Mouse (Mus musculus): ENCODE results near the gene 9930111J21Rik2. TPM values are rescaled to one million over a fixed set of nuclear protein-coding genes. Genes with fewer than 3 reads are reported as not detected.
A peak's percentile ranks its signal among the peaks of the same experiment; 100 is the strongest.
"Not testable (repeated sequence)": the region's sequence is repeated elsewhere in the genome, so short reads cannot be mapped to it uniquely, and the experiment has no call there.

The 9930111J21Rik2 gene
- total and polyA plus RNA-seq, 2 experiments from 2014 or later, result 1.2 to 2.7 TPM

DNA sequence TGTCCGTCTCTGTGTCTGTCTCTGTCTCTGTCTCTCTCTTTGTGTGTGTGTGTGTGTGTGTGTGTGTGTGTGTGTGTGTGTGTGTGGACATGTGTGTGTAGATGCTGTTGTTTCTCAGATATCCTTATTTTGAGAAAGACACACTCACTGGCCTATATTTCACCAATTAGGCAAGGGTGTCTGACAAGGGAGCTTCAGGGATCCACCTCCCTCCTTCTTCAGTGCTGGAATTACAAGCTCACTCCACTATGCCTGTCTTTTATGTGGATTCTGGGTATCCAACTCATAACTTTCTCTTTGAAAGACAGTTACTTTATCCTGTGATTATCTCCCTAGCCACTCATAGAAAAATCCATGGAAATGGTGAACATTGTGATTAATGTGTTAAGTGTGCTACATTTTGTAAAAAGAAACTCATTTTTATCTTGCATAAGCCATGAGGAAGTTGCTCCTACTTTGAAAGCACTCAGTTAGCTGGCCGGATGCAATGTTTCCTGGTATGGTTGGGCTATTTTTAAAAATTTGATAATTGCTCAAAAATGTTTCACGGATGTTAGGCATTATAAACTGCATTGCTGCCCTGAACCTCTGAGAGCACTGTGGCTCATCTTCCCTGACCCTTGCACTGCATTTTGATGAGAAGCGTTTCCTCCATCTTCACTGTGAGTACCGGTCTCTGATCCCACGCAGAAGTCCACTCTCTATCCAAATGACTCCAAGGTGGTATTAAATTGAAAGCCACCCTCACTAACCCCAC lies 25.1 kb upstream of the 9930111J21Rik2 start, which contains the start of gene Ifi47:
TSS of gene Ifi47 (plus strand) at position 587 of the 757 bp plus-strand sequence.
- WGBS, result 41% methylated on average over 6 of the region's 6 CpGs
- ATAC-seq (ENCODE audit: insufficient read depth, low read depth), result peak; percentile 74

DNA sequence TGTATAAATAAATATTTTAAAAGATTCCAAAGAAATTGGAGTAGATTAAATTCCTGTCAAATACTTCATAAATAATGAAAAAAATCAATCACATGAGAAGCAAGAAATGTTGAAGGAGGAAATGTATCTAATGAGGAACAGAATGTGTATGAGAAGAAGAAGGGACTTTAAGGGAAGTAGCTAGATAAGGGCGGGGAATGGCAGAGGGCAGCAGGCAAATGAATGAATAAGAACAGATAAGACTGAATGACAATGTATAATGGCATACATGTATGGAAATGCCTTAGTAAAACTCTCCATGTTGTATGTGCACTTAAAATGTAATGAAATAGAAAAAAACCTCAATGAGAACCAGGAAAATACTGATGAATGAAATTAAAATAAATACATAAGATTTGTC lies 17.3 kb upstream of the 9930111J21Rik2 start:
- 61% methylated on average over 1 of the region's 1 CpGs for WGBS
- DNase-seq (ENCODE audit: low spot score), result no peak
- no peak overlapping the region for H3K4me3 ChIP-seq (ENCODE audit: low read depth, low read length)
- no peaks in the 10 kb centered on the region for H3K9me3 ChIP-seq (replicated peaks; ENCODE audit: control insufficient read depth, low read length)
- H3K36me3 ChIP-seq (replicated peaks; ENCODE audit: control insufficient read depth, insufficient read depth, low read length), result no peaks in the 10 kb centered on the region
- no peaks in the 10 kb centered on the region for H3K4me1 ChIP-seq (ENCODE audit: control insufficient read depth, insufficient read depth)
- H3K4me2 ChIP-seq (ENCODE audit: low read depth, low read length), result no peak overlapping the region
- H3K27me3 ChIP-seq (ENCODE audit: control insufficient read depth, insufficient read depth, low read length), result no peaks in the 10 kb centered on the region
- no peak overlapping the region for H3K27ac ChIP-seq (ENCODE audit: low read depth)
- TF ChIP-seq EP300 (IDR thresholded peaks at IDR 0.05; ENCODE audit: low read depth) (no peak), CTCF (IDR thresholded peaks at IDR 0.05; ENCODE audit: low read depth) (no peak)
- no peak overlapping the region for H3K9ac ChIP-seq (replicated peaks; ENCODE audit: low read depth, low read length)
- ATAC-seq (ENCODE audit: insufficient read depth, low read depth), result no peak

More for the DNA sequence above, 25.1 kb upstream of the 9930111J21Rik2 start, which contains the start of gene Ifi47:
- H3K9me3 ChIP-seq (replicated peaks; ENCODE audit: control insufficient read depth, low read length); H3K4me2 ChIP-seq (ENCODE audit: low read depth, low read length); H3K27me3 ChIP-seq (ENCODE audit: control insufficient read depth, insufficient read depth, low read length); H3K4me3 ChIP-seq (ENCODE audit: low read depth, low read length); H3K4me1 ChIP-seq (ENCODE audit: control insufficient read depth, insufficient read depth); H3K36me3 ChIP-seq (replicated peaks; ENCODE audit: control insufficient read depth, insufficient read depth, low read length); H3K9ac ChIP-seq (replicated peaks; ENCODE audit: low read depth, low read length): not testable (repeated sequence)
- H3K27ac ChIP-seq (ENCODE audit: low read depth), result peak within 1 kb of the TSS; percentile 70
- peak; percentile 60 for DNase-seq (ENCODE audit: low spot score)
- 0 out of 2 replicates have a peak, but pooled peaks have one; percentile 51 for TF ChIP-seq EP300 (IDR thresholded peaks at IDR 0.05; ENCODE audit: low read depth)

DNA sequence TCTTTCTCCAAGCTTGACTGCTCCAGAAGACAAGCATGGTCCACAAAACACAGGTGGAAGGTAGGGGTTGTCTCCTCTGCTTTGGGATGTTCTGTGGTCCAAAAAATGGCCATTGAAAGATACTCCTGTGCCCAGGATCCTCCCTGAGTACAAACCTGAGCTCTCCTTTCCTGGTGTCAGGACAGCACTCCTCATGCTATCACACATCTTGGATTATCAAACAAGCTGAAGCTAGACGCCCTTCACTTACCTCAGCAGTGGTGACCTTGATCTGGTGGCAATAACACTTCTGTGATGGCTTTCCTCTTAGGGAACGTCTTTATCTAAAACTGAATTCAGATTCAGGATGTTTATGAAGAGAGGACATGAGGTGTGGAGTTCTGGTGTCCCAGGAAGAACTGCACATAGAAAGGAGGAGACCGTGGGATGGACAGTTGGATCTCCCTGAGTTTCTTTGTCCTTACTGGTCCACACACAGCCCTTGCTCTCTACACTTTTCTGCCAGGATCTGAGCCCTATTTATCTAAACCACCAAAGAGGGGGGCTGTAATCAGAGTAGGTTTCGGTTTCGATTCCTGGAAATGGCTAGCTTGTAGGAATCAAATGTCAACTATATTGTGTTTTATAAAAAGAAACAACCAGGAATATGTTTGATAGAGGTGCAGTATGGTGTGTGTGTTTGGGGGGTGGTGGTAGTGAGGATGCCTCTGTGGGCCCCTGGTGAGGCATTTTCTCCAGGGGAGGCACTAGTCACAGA lies 12.8 kb upstream of the 9930111J21Rik2 start, which contains the start of gene Tgtp2:
TSS of gene Tgtp2 (minus strand) at position 494 of the 757 bp plus-strand sequence.
- not testable (repeated sequence) for H3K4me1 ChIP-seq (ENCODE audit: control insufficient read depth, insufficient read depth); H3K4me3 ChIP-seq (ENCODE audit: low read depth, low read length); H3K4me2 ChIP-seq (ENCODE audit: low read depth, low read length); H3K27ac ChIP-seq (ENCODE audit: low read depth); H3K9me3 ChIP-seq (replicated peaks; ENCODE audit: control insufficient read depth, low read length); H3K27me3 ChIP-seq (ENCODE audit: control insufficient read depth, insufficient read depth, low read length); DNase-seq (ENCODE audit: low spot score); ATAC-seq (ENCODE audit: insufficient read depth, low read depth); H3K36me3 ChIP-seq (replicated peaks; ENCODE audit: control insufficient read depth, insufficient read depth, low read length); H3K9ac ChIP-seq (replicated peaks; ENCODE audit: low read depth, low read length)
- WGBS, result 50% methylated on average over 5 of the region's 5 CpGs

DNA sequence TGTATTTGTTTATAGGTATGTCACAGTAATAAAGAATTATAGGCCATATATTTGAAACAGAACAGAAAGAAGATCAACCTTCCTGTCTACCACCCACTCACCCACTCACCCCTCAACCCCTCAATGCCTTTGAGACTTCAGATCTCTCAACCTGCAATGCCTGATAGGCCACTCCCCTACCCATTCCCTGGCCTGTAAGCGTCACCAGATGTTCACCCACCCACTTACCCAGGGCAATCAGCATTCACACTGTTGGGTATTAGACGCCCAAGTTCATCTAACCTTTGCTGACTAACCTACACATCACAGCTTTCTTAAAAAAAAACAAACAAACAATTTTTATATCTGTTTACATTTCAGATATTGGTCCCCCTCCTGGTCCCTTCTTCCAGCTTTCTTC lies 10.8 kb upstream of the 9930111J21Rik2 start:
- 67% methylated on average over 1 of the region's 2 CpGs for WGBS
- not testable (repeated sequence) for DNase-seq (ENCODE audit: low spot score)

DNA sequence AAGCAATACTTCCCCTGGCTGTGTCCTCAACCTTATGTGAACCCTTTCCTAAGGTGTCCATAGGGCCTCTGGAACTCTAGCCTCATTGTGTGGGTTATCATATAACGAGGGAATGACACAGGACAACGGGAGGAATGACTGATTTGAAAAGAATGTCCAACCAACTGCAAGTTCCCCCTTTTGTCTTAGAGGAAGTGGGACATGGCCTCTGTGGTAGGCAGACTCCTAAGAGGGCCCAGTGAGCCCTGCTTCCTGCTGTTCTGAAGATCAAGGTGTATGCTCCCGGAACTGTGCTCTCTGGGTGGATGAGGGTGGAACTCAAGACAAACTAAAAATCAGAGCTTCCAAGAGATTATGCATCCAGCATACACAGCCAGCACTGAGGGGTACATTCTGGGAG lies 9.0 kb upstream of the 9930111J21Rik2 start:
- not testable (repeated sequence) for H3K9ac ChIP-seq (replicated peaks; ENCODE audit: low read depth, low read length); ATAC-seq (ENCODE audit: insufficient read depth, low read depth); H3K4me2 ChIP-seq (ENCODE audit: low read depth, low read length); H3K4me3 ChIP-seq (ENCODE audit: low read depth, low read length); H3K36me3 ChIP-seq (replicated peaks; ENCODE audit: control insufficient read depth, insufficient read depth, low read length); H3K4me1 ChIP-seq (ENCODE audit: control insufficient read depth, insufficient read depth); DNase-seq (ENCODE audit: low spot score); H3K9me3 ChIP-seq (replicated peaks; ENCODE audit: control insufficient read depth, low read length); H3K27ac ChIP-seq (ENCODE audit: low read depth); H3K27me3 ChIP-seq (ENCODE audit: control insufficient read depth, insufficient read depth, low read length)
- WGBS, result 37% methylated on average over 2 of the region's 3 CpGs

More for the DNA sequence above, 10.8 kb upstream of the 9930111J21Rik2 start:
- not testable (repeated sequence) for ATAC-seq (ENCODE audit: insufficient read depth, low read depth); H3K27me3 ChIP-seq (ENCODE audit: control insufficient read depth, insufficient read depth, low read length); H3K36me3 ChIP-seq (replicated peaks; ENCODE audit: control insufficient read depth, insufficient read depth, low read length); H3K9me3 ChIP-seq (replicated peaks; ENCODE audit: control insufficient read depth, low read length); H3K4me1 ChIP-seq (ENCODE audit: control insufficient read depth, insufficient read depth); H3K27ac ChIP-seq (ENCODE audit: low read depth); H3K4me3 ChIP-seq (ENCODE audit: low read depth, low read length); H3K4me2 ChIP-seq (ENCODE audit: low read depth, low read length); H3K9ac ChIP-seq (replicated peaks; ENCODE audit: low read depth, low read length)

DNA sequence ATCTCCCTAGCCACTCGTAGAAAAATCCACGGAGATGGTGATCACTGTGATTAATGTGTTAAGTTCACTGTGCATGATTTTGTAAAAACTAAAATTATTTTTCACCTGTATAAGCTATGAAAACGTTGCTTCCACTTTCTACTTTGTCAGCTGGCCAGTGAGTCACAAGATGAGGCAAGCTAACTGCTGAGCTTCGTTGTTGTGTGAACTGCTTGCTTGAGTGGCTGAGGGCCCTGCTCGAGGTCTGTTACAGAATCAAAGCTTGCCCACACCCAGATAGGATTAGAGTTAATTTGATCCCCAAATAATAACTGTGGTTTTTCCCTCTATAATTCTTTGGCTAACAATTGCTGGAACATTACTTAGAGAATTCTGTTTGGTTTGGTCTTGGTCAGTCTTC lies 852 bp upstream of the 9930111J21Rik2 start:
- not testable (repeated sequence) for H3K27me3 ChIP-seq (ENCODE audit: control insufficient read depth, insufficient read depth, low read length); H3K9ac ChIP-seq (replicated peaks; ENCODE audit: low read depth, low read length); H3K9me3 ChIP-seq (replicated peaks; ENCODE audit: control insufficient read depth, low read length); DNase-seq (ENCODE audit: low spot score); H3K36me3 ChIP-seq (replicated peaks; ENCODE audit: control insufficient read depth, insufficient read depth, low read length); H3K27ac ChIP-seq (ENCODE audit: low read depth); H3K4me1 ChIP-seq (ENCODE audit: control insufficient read depth, insufficient read depth); H3K4me3 ChIP-seq (ENCODE audit: low read depth, low read length); H3K4me2 ChIP-seq (ENCODE audit: low read depth, low read length); ATAC-seq (ENCODE audit: insufficient read depth, low read depth)
- no CpG with 5 or more reads among the region's 5 CpGs for WGBS

DNA sequence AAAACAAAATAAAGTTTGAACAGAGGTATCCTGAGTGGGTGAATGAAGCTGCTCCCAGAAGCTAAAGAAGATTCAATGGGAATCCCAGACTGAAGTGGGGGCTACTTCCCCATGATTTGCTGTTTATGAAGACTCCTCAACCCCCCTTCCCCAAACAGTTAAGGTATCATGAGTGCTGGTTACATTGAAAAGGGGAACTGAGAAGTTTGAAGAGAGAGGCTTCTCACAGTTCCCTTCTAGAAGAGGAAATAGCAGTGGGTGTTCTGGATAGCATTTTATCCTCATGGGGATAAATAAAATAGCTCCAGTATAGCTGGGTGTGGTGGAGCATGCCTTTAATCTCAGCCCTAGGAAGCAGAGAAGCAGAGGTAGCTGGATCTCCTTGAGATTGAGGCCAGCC lies 978 bp downstream of the 9930111J21Rik2 start:
- ATAC-seq (ENCODE audit: insufficient read depth, low read depth); H3K27me3 ChIP-seq (ENCODE audit: control insufficient read depth, insufficient read depth, low read length); DNase-seq (ENCODE audit: low spot score); H3K4me3 ChIP-seq (ENCODE audit: low read depth, low read length); H3K9me3 ChIP-seq (replicated peaks; ENCODE audit: control insufficient read depth, low read length); H3K4me1 ChIP-seq (ENCODE audit: control insufficient read depth, insufficient read depth); H3K9ac ChIP-seq (replicated peaks; ENCODE audit: low read depth, low read length); H3K36me3 ChIP-seq (replicated peaks; ENCODE audit: control insufficient read depth, insufficient read depth, low read length); H3K27ac ChIP-seq (ENCODE audit: low read depth); H3K4me2 ChIP-seq (ENCODE audit: low read depth, low read length): not testable (repeated sequence)

DNA sequence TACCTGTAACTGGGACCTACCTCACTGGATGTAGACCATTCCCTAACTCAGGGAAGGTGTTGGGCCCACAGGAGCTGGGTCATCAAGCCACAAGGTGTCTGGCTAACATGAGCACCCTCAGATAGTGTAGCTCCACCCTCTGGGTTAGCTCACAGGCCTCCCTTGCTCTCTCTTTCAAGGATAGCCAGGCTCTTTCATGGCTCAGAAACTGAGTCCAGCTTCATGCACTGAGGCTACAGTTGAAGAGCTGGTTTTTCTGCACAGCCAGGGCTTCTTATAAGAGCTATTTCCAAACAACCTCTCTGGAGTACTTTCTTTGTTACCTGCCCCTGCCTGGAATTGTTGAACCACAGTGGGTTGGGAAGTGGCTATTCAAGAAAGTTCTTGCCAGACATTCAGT lies 39.0 kb downstream of the 9930111J21Rik2 start:
- ATAC-seq (ENCODE audit: insufficient read depth, low read depth); H3K27ac ChIP-seq (ENCODE audit: low read depth); H3K4me1 ChIP-seq (ENCODE audit: control insufficient read depth, insufficient read depth); DNase-seq (ENCODE audit: low spot score); H3K27me3 ChIP-seq (ENCODE audit: control insufficient read depth, insufficient read depth, low read length); H3K4me2 ChIP-seq (ENCODE audit: low read depth, low read length); H3K9ac ChIP-seq (replicated peaks; ENCODE audit: low read depth, low read length); H3K36me3 ChIP-seq (replicated peaks; ENCODE audit: control insufficient read depth, insufficient read depth, low read length); H3K4me3 ChIP-seq (ENCODE audit: low read depth, low read length); H3K9me3 ChIP-seq (replicated peaks; ENCODE audit: control insufficient read depth, low read length): not testable (repeated sequence)
